Mouse (Mus musculus) liver, embryonic 16.5 days (tissue): Measurements from ENCODE around the gene Cdk18. TPM values are rescaled to one million over a fixed set of nuclear protein-coding genes. Genes with fewer than 3 reads are reported as not detected.
A peak's percentile ranks its signal among the peaks of the same experiment; 100 is the strongest.

ENCODE experiments used
- ATAC-seq: fragments of 200-750 bp; cut with Nextera tagmentation; 2 replicates; pipeline ENCODE4 v1.8.0; 2017; ENCODE audit warnings: low read depth, mild to moderate bottlenecking, moderate number of reproducible peaks, moderate library complexity
- H3K27ac ChIP-seq: fragments of 300-500 bp; sonication (generic); 2 replicates; pipeline ENCODE4 v1.5.1; 2014; ENCODE audit warnings: mild to moderate bottlenecking, low read length
- H3K27me3 ChIP-seq: fragments of 300-500 bp; sonication (generic); 2 replicates; pipeline ENCODE4 v1.6.1; 2014; ENCODE audit warnings: low read depth, low read length, mixed read lengths; ENCODE audit not compliant: control insufficient read depth, insufficient read depth
- H3K36me3 ChIP-seq: fragments of 300-500 bp; sonication (generic); 2 replicates; pipeline ENCODE4 v1.6.1; 2014; ENCODE audit warnings: mild to moderate bottlenecking; ENCODE audit not compliant: control insufficient read depth, insufficient read depth
- H3K4me1 ChIP-seq: fragments of 300-500 bp; sonication (generic); 2 replicates; pipeline ENCODE4 v1.6.1; 2014; ENCODE audit warnings: low read depth, low read length, mixed read lengths; ENCODE audit not compliant: control insufficient read depth
- H3K4me2 ChIP-seq: fragments of 300-500 bp; sonication (generic); 2 replicates; pipeline ENCODE4 v1.6.1; 2014; ENCODE audit warnings: low read depth, low read length, mixed read lengths
- H3K4me3 ChIP-seq: fragments of 300-500 bp; sonication (generic); 2 replicates; pipeline ENCODE4 v1.5.1; 2014; ENCODE audit warnings: low read depth, mild to moderate bottlenecking, low read length
- H3K9ac ChIP-seq: fragments of 300-500 bp; sonication (generic); 2 replicates; pipeline ENCODE4 v1.6.1; 2014; ENCODE audit warnings: low read depth, low read length
- H3K9me3 ChIP-seq: fragments of 300-500 bp; sonication (generic); replicated peaks from 2 replicates; pipeline ENCODE4 v1.6.1; 2016; ENCODE audit warnings: low read length; ENCODE audit not compliant: control insufficient read depth
- WGBS: fragments of 180-500 bp; shearing (Covaris S2); extraction: QIAGEN DNeasy Blood & Tissue Kit; methylation state at CpG from one replicate; pipeline ENCODE4 v1.1.7; 2014; ENCODE audit not compliant: insufficient replicate concordance; 5-methylcytosine and 5-hydroxymethylcytosine counted together
- polyA plus RNA-seq: library from polyadenylated mRNA; unstranded; fragments of >200 nt; fragmentation: Nextera tagmentation; extraction: Ambion mirVana; gene quantifications from 2 replicates; pipeline ENCODE4 v1.2.1, GENCODE M21; 2015

Gene Cdk18
- 1.3 and 1.4 TPM in 2 replicates for polyA plus RNA-seq

DNA sequence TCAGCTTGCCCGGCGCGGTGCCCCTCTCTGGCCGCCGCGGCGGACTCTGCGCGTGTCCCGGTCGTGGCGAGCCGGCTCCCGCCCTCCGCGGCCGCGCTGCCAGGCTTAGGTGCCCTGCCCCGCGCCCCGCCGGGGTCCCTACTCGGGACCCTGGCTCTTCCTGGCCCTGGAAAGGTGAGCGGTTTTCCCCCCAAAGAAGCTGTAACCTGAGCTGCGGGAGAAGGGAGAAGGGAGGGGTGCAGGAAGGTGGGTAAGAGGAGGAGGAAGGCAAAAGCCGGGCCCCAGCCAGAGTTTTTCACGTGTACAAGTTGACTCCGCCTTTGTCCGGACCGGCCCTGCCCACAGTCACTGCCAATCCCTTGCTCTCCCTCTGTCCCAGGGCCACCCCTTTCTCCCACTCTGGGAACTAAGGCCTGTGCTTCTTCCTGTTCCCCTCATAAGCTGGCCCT is at the start of gene Cdk18:
Gene Cdk18, minus strand, starts transcription at position 269 of the 449 bp plus-strand sequence.
- under 1% methylated on average over 29 of the region's 30 CpGs for WGBS
- peaks cover 21% of the 10 kb centered on the region for H3K27me3 ChIP-seq
- H3K27ac ChIP-seq = no peak within 1 kb of the TSS
- peak within 1 kb of the TSS; percentile 63 for H3K4me3 ChIP-seq
- peak within 1 kb of the TSS; percentile 68 for H3K4me2 ChIP-seq
- H3K4me1 ChIP-seq = peaks cover 4% of the 10 kb centered on the region; the same call in 1 of the 2 replicates
- H3K36me3 ChIP-seq = no peaks in the 10 kb centered on the region
- peak; percentile 73 for ATAC-seq
- no peaks in the 10 kb centered on the region for H3K9me3 ChIP-seq
- H3K9ac ChIP-seq = peak within 1 kb of the TSS; percentile 56

DNA sequence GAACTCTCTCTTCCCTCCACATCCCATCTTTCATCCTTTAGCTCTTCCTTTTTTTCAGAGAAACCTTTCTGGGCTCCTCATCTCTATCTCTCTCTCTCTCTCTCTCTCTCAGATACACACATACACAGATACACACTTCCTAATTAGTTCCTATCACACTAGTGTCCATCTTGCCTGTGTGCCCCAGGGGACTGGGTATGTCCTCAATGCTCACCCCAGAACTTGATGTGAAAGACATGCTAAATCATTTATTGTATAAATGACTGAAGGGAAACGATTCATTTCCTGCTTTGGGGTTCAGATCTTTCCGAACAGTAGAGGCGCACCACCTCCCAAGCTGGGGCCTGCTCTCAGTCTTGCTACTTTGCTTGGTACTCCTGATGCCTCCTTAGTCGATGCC is 49.7 kb upstream of the Cdk18 start:
- no peak for ATAC-seq
- no peak overlapping the region for H3K9ac ChIP-seq
- 22% methylated on average over 4 of the region's 4 CpGs for WGBS
- no peak overlapping the region for H3K4me2 ChIP-seq
- peaks cover 74% of the 10 kb centered on the region for H3K27me3 ChIP-seq
- no peaks in the 10 kb centered on the region for H3K9me3 ChIP-seq
- H3K4me1 ChIP-seq = peaks cover 4% of the 10 kb centered on the region
- H3K4me3 ChIP-seq = no peak overlapping the region
- no peak overlapping the region for H3K27ac ChIP-seq
- no peaks in the 10 kb centered on the region for H3K36me3 ChIP-seq

DNA sequence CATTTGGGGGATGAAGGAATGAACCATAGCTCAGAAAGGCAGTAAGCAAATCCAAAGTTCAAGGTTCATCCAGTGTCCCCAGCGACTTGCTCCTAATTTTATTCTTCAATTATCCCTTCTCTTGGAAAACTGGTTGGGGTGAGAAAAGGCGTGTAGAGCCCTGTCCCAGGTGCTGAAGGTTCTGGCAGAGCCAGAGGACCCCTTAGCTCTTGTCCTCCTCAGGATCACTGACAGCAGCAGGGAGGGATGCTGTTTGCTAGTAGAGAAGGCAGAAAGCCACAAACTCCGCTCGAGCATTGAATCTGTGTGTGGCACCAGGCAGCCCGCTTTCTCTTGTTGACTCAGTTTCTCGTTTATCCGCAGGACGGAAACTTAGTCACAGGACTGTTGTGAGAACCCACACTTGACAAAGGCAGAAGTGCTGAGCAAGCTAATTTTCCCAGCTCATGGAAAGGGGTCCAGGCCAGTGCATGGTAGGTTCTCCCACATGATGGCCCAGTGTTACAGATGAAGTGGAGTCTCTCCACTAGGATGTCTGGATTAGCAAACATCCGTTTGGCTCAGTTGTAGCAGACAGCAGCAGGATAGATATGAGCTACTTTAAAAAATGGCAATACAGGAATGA is 49.1 kb upstream of the Cdk18 start:
- 28% methylated on average over 9 of the region's 9 CpGs for WGBS

DNA sequence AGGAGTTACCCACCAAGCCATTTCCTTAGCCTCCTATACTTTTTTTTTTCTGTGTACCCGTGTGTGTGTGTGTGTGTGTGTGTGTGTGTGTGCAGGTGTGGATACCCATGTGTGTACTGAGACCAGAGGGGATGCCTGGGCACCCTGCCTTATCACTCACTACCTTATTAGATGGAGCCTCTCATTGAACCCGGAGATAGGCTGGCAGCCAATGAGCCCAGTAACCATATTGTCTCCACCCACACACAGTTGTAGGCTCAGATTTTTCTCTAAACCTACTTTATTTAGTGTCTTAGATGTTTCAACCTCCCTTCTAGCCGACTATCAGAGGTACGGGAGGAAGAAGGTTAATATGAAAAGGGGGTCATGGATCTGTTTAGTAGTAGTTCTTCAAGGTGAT is 46.8 kb upstream of the Cdk18 start:
- H3K4me1 ChIP-seq = peaks cover 4% of the 10 kb centered on the region
- no peak overlapping the region for H3K27ac ChIP-seq
- no peak overlapping the region for H3K4me2 ChIP-seq
- H3K9ac ChIP-seq = no peak overlapping the region
- ATAC-seq = no peak
- no peaks in the 10 kb centered on the region for H3K36me3 ChIP-seq
- no peak overlapping the region for H3K4me3 ChIP-seq
- 50% methylated on average over 4 of the region's 4 CpGs for WGBS
- no peaks in the 10 kb centered on the region for H3K9me3 ChIP-seq
- peaks cover 48% of the 10 kb centered on the region for H3K27me3 ChIP-seq

More for the DNA sequence above, 49.1 kb upstream of the Cdk18 start:
- Histone ChIP-seq H3K9ac (no peak overlapping the region), H3K27me3 (peaks cover 67% of the 10 kb centered on the region), H3K27ac (no peak overlapping the region), H3K4me1 (peaks cover 4% of the 10 kb centered on the region), H3K9me3 (no peaks in the 10 kb centered on the region), H3K36me3 (no peaks in the 10 kb centered on the region), H3K4me3 (no peak overlapping the region), H3K4me2 (no peak overlapping the region)
- ATAC-seq = no peak

DNA sequence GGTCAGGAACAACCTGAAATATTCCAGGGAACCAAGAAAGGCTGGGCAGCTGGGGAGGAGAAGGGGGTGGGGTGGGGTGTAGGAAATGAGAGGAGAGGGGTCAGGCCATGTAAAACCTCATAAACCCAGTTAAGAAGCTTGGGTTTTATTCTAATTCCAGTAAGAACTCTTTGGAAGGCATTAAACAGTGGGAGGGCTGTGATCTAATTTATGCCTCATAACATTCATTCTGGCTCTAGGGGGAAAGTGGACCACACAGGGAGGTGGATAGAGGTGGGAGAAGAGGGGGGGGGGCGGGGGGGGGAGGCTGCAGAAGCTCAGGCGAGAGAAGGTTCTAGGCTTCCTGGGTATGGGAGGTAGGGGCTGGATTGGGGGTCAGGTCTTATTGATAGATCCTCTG is 32.1 kb upstream of the Cdk18 start:
- H3K27me3 ChIP-seq = no peaks in the 10 kb centered on the region
- no peak overlapping the region for H3K9ac ChIP-seq
- H3K4me1 ChIP-seq = no peaks in the 10 kb centered on the region
- H3K9me3 ChIP-seq = no peaks in the 10 kb centered on the region
- no peak for ATAC-seq
- H3K36me3 ChIP-seq = no peaks in the 10 kb centered on the region
- H3K4me3 ChIP-seq = no peak overlapping the region
- WGBS = 17% methylated on average over 2 of the region's 2 CpGs
- H3K4me2 ChIP-seq = no peak overlapping the region
- H3K27ac ChIP-seq = no peak overlapping the region

DNA sequence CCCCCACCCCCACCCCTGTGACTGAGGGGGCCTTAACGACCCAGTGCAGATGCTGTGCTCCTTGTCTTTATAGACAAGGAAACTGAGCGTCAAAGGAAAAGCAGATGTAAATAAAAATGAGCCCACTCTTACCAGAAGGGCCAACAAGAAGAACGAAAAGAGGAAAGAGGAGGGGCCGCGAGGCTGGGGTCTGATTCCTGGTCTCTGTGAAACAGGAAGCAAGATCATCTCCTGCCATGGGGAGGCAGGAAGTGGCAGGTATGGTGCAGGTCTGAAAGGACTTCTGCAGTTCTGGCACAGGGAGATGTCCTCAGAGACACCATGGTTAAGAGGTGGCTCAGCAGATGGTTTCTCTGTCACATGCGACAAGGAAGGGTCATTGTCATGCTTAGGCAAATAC is 31.2 kb upstream of the Cdk18 start:
- no peaks in the 10 kb centered on the region for H3K27me3 ChIP-seq
- H3K4me2 ChIP-seq = no peak overlapping the region
- H3K4me3 ChIP-seq = no peak overlapping the region
- no peak overlapping the region for H3K9ac ChIP-seq
- H3K4me1 ChIP-seq = no peaks in the 10 kb centered on the region
- no peaks in the 10 kb centered on the region for H3K36me3 ChIP-seq
- no peak for ATAC-seq
- H3K9me3 ChIP-seq = no peaks in the 10 kb centered on the region
- no peak overlapping the region for H3K27ac ChIP-seq
- 12% methylated on average over 6 of the region's 6 CpGs for WGBS

DNA sequence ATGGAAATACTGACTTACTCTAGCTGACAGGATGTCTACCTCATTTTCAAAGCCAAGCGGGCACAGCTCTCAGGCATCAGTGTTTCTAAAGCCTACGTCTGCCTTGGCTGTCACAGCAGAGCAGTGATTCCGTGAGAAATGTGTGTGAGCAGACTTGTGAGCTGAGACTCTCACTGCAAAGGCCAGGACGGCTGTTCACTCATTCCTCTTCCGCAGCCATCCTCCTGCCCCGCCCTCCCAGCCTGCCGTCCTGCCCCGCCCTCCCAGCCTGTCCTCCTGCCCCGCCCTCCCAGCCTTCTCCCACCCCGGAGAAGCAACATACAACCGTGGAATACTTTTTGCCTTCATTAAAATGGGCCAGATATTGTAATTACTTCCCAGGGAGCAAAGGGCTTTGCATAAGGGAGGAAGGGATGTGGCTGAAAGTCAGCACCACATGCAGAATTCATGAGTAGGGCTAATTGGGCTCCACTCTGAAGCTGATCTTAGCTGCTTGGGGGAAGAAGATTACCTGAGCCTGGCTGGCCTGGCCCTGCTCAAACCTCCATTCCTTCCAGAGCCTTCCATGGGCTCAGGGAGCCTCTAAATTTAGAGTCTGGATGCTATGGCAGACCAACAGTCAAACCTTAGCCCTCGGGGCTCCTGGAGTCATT is 28.8 kb upstream of the Cdk18 start:
- 6% methylated on average over 12 of the region's 12 CpGs for WGBS
- no peaks in the 10 kb centered on the region for H3K36me3 ChIP-seq
- no peaks in the 10 kb centered on the region for H3K9me3 ChIP-seq
- H3K27me3 ChIP-seq = no peaks in the 10 kb centered on the region
- no peaks in the 10 kb centered on the region for H3K4me1 ChIP-seq
- no peak overlapping the region for H3K4me2 ChIP-seq
- no peak overlapping the region for H3K4me3 ChIP-seq
- H3K27ac ChIP-seq = no peak overlapping the region
- no peak overlapping the region for H3K9ac ChIP-seq
- no peak for ATAC-seq

DNA sequence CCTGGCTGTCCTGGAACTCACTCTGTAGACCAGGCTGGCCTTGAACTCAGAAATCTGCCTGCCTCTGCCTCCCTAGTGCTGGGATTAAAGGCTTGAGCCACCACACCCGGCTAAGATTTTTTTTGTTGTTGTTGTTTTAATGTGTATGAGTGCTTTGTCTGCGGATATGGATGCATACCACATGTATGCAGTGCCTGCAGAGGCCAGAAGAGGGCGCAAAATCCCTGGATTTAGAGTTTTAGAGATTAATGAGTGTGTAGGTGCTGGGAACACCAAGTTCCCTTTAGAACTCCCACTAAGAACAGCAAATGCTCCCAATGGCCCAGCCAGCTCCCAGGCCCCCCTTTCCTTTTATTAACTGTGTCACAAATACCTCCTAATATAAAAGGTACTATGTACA is 26.4 kb upstream of the Cdk18 start:
- H3K4me1 ChIP-seq = no peaks in the 10 kb centered on the region
- H3K27me3 ChIP-seq = no peaks in the 10 kb centered on the region
- 36% methylated on average over 3 of the region's 3 CpGs for WGBS
- H3K9me3 ChIP-seq = no peaks in the 10 kb centered on the region
- H3K36me3 ChIP-seq = no peaks in the 10 kb centered on the region
- H3K4me3 ChIP-seq = no peak overlapping the region
- no peak for ATAC-seq
- H3K4me2 ChIP-seq = no peak overlapping the region
- no peak overlapping the region for H3K27ac ChIP-seq
- H3K9ac ChIP-seq = no peak overlapping the region

DNA sequence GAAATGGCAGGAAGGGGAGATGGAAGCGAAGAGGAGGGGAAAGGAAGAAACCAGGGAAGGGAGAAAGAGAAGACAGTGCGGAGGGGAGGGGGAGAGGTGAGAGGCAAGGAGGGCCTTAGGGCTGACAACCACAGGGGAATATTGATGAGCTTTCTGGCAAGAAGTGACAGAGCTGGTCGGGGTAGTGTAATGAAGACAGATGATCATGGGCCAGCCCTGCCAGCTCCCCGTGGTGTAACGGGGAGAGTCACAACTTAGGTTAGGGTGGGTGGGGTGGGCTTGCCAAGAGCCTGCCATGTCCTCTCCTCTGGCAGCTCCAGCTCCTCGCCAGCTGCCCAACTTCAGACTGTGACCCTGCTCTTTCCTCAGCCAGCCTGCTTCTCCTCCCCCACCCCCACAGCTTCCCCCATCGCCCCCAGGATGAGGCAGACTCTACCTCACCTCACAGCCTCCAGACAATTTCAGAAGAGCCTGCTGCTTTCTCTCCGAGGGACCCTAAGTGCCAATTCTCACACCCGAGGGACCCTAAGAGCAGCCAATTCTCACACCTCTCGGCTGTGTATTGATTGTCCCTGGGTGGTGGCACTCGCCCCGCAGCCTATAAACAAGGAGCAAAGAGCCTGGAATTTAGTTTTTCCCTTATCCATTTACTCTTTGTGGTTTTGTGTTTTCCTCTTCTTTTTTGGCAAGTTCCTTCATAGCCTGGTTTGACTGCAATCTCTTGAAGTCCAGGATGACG is 25.5 kb upstream of the Cdk18 start:
- 29% methylated on average over 13 of the region's 13 CpGs for WGBS
- no peak overlapping the region for H3K9ac ChIP-seq
- no peak for ATAC-seq
- no peak overlapping the region for H3K4me2 ChIP-seq
- H3K9me3 ChIP-seq = no peaks in the 10 kb centered on the region
- no peaks in the 10 kb centered on the region for H3K36me3 ChIP-seq
- H3K27me3 ChIP-seq = no peaks in the 10 kb centered on the region
- H3K4me3 ChIP-seq = no peak overlapping the region
- no peak overlapping the region for H3K27ac ChIP-seq
- H3K4me1 ChIP-seq = no peaks in the 10 kb centered on the region
